Mouse (Mus musculus): ENCODE measurements around the gene Smc4. TPM values are rescaled to one million over a fixed set of nuclear protein-coding genes. Genes with fewer than 3 reads are reported as not detected.

Smc4 gene
- polyA plus RNA-seq, 1 experiment from 2014 or later = 125 TPM

GRCm38 (mm10) chr3:69055871-69056270 is 51.3 kb downstream of the Smc4 start:
- no peak overlapping the region for H3K4me2 ChIP-seq (replicated peaks)
- 89% methylated on average over 3 of the region's 3 CpGs for WGBS
- ATAC-seq (ENCODE audit: low FRiP score, low read depth) = no peak

GRCm38 (mm10) chr3:69060672-69061071 is 56.1 kb downstream of the Smc4 start:
- H3K4me3 ChIP-seq = no peak overlapping the region
- WGBS = 95% methylated on average over 4 of the region's 4 CpGs

More at GRCm38 (mm10) chr3:69055871-69056270, 51.3 kb downstream of the Smc4 start:
- no peaks in the 10 kb centered on the region for H3K9me3 ChIP-seq
- no peaks in the 10 kb centered on the region for H3K4me1 ChIP-seq
- no peaks in the 10 kb centered on the region for H3K36me3 ChIP-seq
- H3K27ac ChIP-seq = no peak overlapping the region
- H3K9ac ChIP-seq = no peak overlapping the region
- H3K27me3 ChIP-seq (replicated peaks) = no peaks in the 10 kb centered on the region
- H3K4me3 ChIP-seq = no peak overlapping the region

GRCm38 (mm10) chr3:69062764-69063163 is 58.2 kb downstream of the Smc4 start:
- no peaks in the 10 kb centered on the region for H3K9me3 ChIP-seq
- no peak for ATAC-seq (ENCODE audit: low FRiP score, low read depth)

More at GRCm38 (mm10) chr3:69060672-69061071, 56.1 kb downstream of the Smc4 start:
- Histone ChIP-seq H3K9me3 (no peaks in the 10 kb centered on the region), H3K9ac (no peak overlapping the region), H3K27ac (no peak overlapping the region), H3K36me3 (no peaks in the 10 kb centered on the region), H3K4me1 (no peaks in the 10 kb centered on the region), H3K27me3 (replicated peaks) (no peaks in the 10 kb centered on the region), H3K4me2 (replicated peaks) (no peak overlapping the region)
- ATAC-seq (ENCODE audit: low FRiP score, low read depth) = no peak

GRCm38 (mm10) chr3:69064005-69064404 is 59.5 kb downstream of the Smc4 start:
- 64% methylated on average over 1 of the region's 1 CpGs for WGBS
- Histone ChIP-seq H3K4me1 (no peaks in the 10 kb centered on the region), H3K4me2 (replicated peaks) (no peak overlapping the region), H3K4me3 (no peak overlapping the region), H3K27me3 (replicated peaks) (no peaks in the 10 kb centered on the region), H3K27ac (no peak overlapping the region), H3K9me3 (no peaks in the 10 kb centered on the region), H3K36me3 (no peaks in the 10 kb centered on the region), H3K9ac (no peak overlapping the region)
- ATAC-seq (ENCODE audit: low FRiP score, low read depth) = no peak

More at GRCm38 (mm10) chr3:69062764-69063163, 58.2 kb downstream of the Smc4 start:
- no peak overlapping the region for H3K27ac ChIP-seq
- WGBS = 100% methylated on average over 1 of the region's 1 CpGs
- H3K9ac ChIP-seq = no peak overlapping the region
- H3K4me3 ChIP-seq = no peak overlapping the region
- H3K4me1 ChIP-seq = no peaks in the 10 kb centered on the region
- H3K27me3 ChIP-seq (replicated peaks) = no peaks in the 10 kb centered on the region
- H3K4me2 ChIP-seq (replicated peaks) = no peak overlapping the region
- H3K36me3 ChIP-seq = no peaks in the 10 kb centered on the region

MicroRNAs within 50 kb of the gene (microRNA counts, 519-probe panel; counts per million panel counts)
- microRNA mmu-miR-15b = 7,774 counts per million, percentile 97 among the panel's probes with 10 or more counts

Small RNA genes lying within 50 kb of the gene (microRNA-seq; reads per million reads assigned to microRNA genes)
- gene Mir15b (1,166 reads per million, percentile 80 among the genes with 10 or more reads in this experiment), gene Mir16-2 (268 reads per million, percentile 64 among the genes with 10 or more reads in this experiment)

Other genes with a start within 250 kb of the Smc4 start
- 3.9 and 4.6 TPM in 2 replicates for gene 1110032F04Rik, start 135.2 kb upstream of the Smc4 start, polyA plus RNA-seq (2016; fragmentation: Nextera tagmentation; extraction: Ambion mirVana)
- 12.6 and 13.5 TPM in 2 replicates for gene Ift80, start 168 bp upstream of the Smc4 start, polyA plus RNA-seq (2016; fragmentation: Nextera tagmentation; extraction: Ambion mirVana)
- gene Trim59, start 40.0 kb downstream of the Smc4 start, polyA plus RNA-seq (2016; fragmentation: Nextera tagmentation; extraction: Ambion mirVana) = 112 and 114 TPM in 2 replicates
- 48.7 and 53.5 TPM in 2 replicates for gene Kpna4, start 122.4 kb downstream of the Smc4 start, polyA plus RNA-seq (2016; fragmentation: Nextera tagmentation; extraction: Ambion mirVana)
- gene Arl14, start 217.7 kb downstream of the Smc4 start, polyA plus RNA-seq (2016; fragmentation: Nextera tagmentation; extraction: Ambion mirVana) = not detected in 2 replicates